Mouse (Mus musculus): Measurements from ENCODE around the gene Vmn2r117.
"Not testable (repeated sequence)": the region's sequence is repeated elsewhere in the genome, so short reads cannot be mapped to it uniquely, and the experiment has no call there.

- not testable (repeated sequence) for TF ChIP-seq CTCF, POLR2A (IDR thresholded peaks at IDR 0.05; ENCODE audit: insufficient read depth, low read depth, low read length)
These were observed 43.6 kb upstream of the Vmn2r117 start for GRCm38 (mm10) chr17:23522941-23523732.
